Mouse (Mus musculus) hindbrain, embryonic 11.5 days (tissue): ENCODE data around the gene Ankrd23. TPM values are rescaled to one million over a fixed set of nuclear protein-coding genes. Genes with fewer than 3 reads are reported as not detected.

ENCODE experiments used
- ATAC-seq: fragments of 200-750 bp; cut with Nextera tagmentation; 2 replicates; pipeline ENCODE4 v1.8.0; 2017; ENCODE audit warnings: mild to moderate bottlenecking, moderate TSS enrichment, moderate library complexity; ENCODE audit not compliant: low FRiP score
- DNase-seq: peaks from one replicate; pipeline ENCODE4 v3.0.0-alpha.2; 2015; ENCODE audit warnings: low spot score
- H3K27ac ChIP-seq: fragments of 300-500 bp; sonication (generic); 2 replicates; pipeline ENCODE4 v1.5.1; 2014; ENCODE audit warnings: mild to moderate bottlenecking, low read depth, low read length
- H3K27me3 ChIP-seq: fragments of 300-500 bp; sonication (generic); 2 replicates; pipeline ENCODE4 v1.6.1; 2014; ENCODE audit warnings: mild to moderate bottlenecking, low read length, moderate library complexity, mixed read lengths; ENCODE audit not compliant: control insufficient read depth, insufficient read depth
- H3K36me3 ChIP-seq: fragments of 300-500 bp; sonication (generic); 2 replicates; pipeline ENCODE4 v1.6.1; 2014; ENCODE audit warnings: mild to moderate bottlenecking, low read length, moderate library complexity, mixed read lengths; ENCODE audit not compliant: control insufficient read depth, insufficient read depth
- H3K4me1 ChIP-seq: fragments of 300-500 bp; sonication (generic); replicated peaks from 2 replicates; pipeline ENCODE4 v1.6.1; 2014; ENCODE audit warnings: low read length, mixed read lengths; ENCODE audit not compliant: control insufficient read depth, insufficient read depth
- H3K4me2 ChIP-seq: fragments of 300-500 bp; sonication (generic); replicated peaks from 2 replicates; pipeline ENCODE4 v1.6.1; 2014; ENCODE audit warnings: mild to moderate bottlenecking, low read depth, low read length
- H3K4me3 ChIP-seq: fragments of 300-500 bp; sonication (generic); 2 replicates; pipeline ENCODE4 v1.5.1; 2014; ENCODE audit warnings: low read depth, low read length
- H3K9ac ChIP-seq: fragments of 300-500 bp; sonication (generic); 2 replicates; pipeline ENCODE4 v1.6.1; 2014; ENCODE audit warnings: low read depth, low read length
- H3K9me3 ChIP-seq: fragments of 300-500 bp; sonication (generic); 2 replicates; pipeline ENCODE4 v1.6.1; 2016; ENCODE audit warnings: low read length; ENCODE audit not compliant: control insufficient read depth
- WGBS: fragments of 180-500 bp; shearing (Covaris S2); extraction: QIAGEN DNeasy Blood & Tissue Kit; methylation state at CpG from one replicate; pipeline ENCODE4 v1.1.7; 2014; 5-methylcytosine and 5-hydroxymethylcytosine counted together
- polyA plus RNA-seq: library from polyadenylated mRNA; unstranded; fragments of >200 nt; fragmentation: Nextera tagmentation; extraction: Ambion mirVana; gene quantifications from 2 replicates; pipeline ENCODE4 v1.2.1, GENCODE M21; 2014

Gene Ankrd23
- polyA plus RNA-seq, 1 experiment from 2014 or later = 6.8 TPM

DNA sequence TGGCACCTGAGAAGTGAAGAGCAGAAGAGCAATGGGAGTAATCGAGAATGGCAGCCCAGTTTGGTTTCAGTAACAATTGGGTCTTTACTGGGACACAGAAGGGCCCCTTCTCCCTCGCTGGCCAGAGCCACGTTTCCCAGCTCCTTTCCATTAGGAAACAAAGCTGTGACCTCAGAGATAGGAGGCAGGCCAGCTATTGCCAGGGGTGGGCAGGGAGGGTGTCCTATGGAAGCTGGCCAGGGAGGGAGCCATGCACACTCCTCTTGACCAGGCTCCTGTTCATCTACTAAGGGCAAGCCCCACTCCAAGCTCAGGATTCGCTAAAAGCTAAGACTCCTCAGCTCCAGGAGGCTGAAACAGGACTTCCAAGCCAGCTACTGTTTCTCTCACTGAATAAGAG, 22.6 kb upstream of the Ankrd23 start:
- ATAC-seq = no peak
- H3K4me1 ChIP-seq = peaks cover 19% of the 10 kb centered on the region
- DNase-seq = no peak
- peaks cover under 1% of the 10 kb centered on the region; the same call in 1 of the 2 replicates for H3K36me3 ChIP-seq
- no peaks in the 10 kb centered on the region for H3K9me3 ChIP-seq
- H3K4me3 ChIP-seq = 0 out of 2 replicates have a peak overlapping the region, but pooled peaks have one; percentile 93
- no peak overlapping the region for H3K4me2 ChIP-seq
- 3% methylated on average over 4 of the region's 4 CpGs for WGBS
- H3K9ac ChIP-seq = peak overlapping the region; percentile 100; the same call in 1 of the 2 replicates
- H3K27ac ChIP-seq = no peak overlapping the region
- H3K27me3 ChIP-seq = no peaks in the 10 kb centered on the region

DNA sequence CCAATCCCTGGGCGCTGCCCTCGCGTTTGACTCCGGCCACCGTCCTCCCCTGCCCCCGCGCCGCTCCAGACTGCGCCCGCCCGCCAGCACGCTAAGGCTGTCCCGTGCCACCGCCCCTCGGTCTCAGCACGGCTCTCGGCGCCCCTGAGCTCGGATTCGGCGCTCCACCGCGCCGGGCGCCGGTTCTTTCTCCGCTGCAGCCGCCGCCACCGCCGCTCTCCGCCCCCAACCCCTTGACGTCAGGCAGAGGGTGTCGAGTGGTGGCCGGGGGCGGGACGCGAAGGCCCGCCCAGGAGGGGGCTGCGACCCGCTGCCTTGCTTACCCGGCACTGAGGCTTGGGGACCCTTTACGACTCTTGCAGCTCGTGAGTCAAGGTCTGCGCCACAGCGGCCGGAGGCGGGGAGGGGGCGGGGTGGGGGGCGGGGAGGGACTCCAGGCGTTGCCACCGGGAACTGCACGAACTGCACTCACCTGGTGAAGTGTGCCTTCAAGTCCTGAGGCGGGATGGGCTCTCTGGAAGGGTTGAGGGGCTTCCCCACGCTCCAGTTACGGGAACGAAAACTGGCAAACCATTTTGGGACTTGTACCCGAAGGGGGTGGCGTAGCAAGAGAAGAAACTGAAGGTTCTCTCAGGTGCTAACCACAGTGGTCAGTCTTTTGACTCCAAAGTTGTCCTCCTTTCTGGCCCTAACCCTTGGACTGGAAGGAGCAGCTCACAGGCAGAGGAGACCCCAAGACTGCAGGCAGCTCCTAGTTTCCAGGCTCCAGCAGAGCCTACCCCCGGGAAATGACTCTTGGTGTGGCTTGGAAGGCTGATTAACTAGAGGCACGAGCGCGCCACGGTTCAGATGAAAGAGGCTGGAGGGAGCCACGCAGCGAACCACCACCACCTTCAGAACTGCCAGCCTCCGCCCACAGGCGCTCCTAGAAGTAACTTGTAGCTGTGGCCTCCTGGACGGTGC, 21.6 kb upstream of the Ankrd23 start, which contains the start of gene Sema4c:
TSS of gene Sema4c (minus strand) at position 319 of the 963 bp plus-strand sequence.
- DNase-seq (peak; percentile 85), ATAC-seq (peak; percentile 64)
- H3K27me3 ChIP-seq = no peaks in the 10 kb centered on the region
- H3K4me3 ChIP-seq = peak within 1 kb of the TSS; percentile 93
- WGBS = under 1% methylated on average over 60 of the region's 69 CpGs
- H3K9ac ChIP-seq = peak within 1 kb of the TSS; percentile 100
- peak within 1 kb of the TSS; percentile 99 for H3K4me2 ChIP-seq
- peak within 1 kb of the TSS; percentile 99 for H3K27ac ChIP-seq
- H3K36me3 ChIP-seq = peaks cover 8% of the 10 kb centered on the region
- H3K4me1 ChIP-seq = peaks cover 20% of the 10 kb centered on the region
- H3K9me3 ChIP-seq = no peaks in the 10 kb centered on the region

DNA sequence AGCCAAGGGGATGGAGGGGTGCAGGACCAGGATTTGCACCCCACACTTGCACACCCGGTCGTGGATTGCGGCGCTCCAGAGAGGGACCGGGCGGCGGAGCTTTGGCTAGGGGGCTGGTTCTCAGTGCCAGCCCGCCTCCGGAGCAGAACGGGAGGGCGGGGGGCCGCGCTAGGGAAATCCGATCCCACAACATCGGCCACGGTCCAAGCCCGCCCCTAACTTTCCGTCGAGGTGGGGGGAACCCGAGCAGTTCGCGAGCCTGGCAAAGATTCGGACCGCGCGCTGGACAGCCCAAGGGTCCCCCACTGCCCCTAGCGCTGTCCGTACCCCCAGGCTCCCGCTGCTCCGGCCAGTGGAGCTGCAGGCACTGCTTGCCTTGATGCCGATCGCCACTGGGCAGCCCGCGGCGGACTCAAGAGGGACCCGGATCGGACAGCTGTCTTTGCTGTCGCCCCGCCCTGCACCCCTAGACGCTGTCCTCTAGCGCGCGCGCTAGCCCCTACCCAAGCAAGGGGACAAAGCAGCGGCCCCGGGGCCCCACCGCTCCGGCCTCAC, 20.9 kb upstream of the Ankrd23 start:
- Histone ChIP-seq H3K9me3 (no peaks in the 10 kb centered on the region), H3K4me1 (peaks cover 20% of the 10 kb centered on the region), H3K27me3 (no peaks in the 10 kb centered on the region), H3K4me3 (peak overlapping the region; percentile 93), H3K9ac (peak overlapping the region; percentile 100), H3K27ac (peak overlapping the region; percentile 99), H3K36me3 (peaks cover 16% of the 10 kb centered on the region), H3K4me2 (peak overlapping the region; percentile 99)
- DNase-seq = peak; percentile 81
- WGBS = under 1% methylated on average over 45 of the region's 48 CpGs
- peak; percentile 63 for ATAC-seq

DNA sequence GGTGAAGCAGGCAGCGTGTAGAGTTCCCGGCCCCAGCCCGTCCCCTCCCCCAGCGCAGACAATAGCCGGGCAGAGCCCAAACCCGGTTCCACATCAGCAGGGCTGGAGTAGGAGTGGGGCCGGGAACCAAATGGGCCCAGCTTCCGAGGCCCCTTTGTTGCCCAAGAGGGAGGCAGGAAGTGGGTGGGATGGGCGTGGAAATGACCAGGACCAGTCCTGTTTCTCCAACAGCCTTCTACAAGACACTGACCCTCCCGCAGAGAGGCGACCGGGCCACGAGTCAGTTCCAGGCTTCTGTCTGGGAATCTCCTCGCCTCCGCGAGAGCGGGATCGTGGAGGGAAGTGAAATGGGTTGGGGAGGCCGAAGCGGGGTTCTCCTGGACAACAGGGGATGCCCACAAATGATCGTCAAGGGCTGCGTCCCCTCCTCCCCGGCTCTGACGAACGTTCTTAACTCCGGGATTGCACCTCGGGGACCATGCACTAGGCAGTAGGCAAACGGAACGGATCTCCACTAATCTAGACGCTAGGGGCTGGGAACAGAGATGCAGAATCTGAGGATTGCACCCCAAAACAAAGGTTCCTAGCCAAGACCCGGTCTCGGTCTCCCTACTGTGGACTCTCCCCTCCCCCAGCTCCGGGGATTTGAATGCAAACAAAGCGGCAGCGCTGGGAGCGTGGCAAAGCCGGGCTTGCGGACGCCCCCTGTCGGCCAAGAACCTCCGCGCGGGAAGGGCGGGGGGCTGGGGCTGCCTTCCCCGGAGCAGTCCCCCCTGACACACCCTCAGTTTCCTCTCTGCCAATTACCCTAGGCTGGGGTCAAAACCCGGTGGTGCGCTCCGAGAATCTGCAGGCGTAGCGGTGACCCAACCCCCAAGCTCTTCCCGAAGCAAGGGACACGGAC, 20.1 kb upstream of the Ankrd23 start:
- H3K27ac ChIP-seq = peak overlapping the region; percentile 99
- peak; percentile 82 for ATAC-seq
- H3K4me2 ChIP-seq = peak overlapping the region; percentile 99
- under 1% methylated on average over 42 of the region's 52 CpGs for WGBS
- H3K4me1 ChIP-seq = peaks cover 20% of the 10 kb centered on the region
- H3K36me3 ChIP-seq = peaks cover 18% of the 10 kb centered on the region
- H3K9me3 ChIP-seq = no peaks in the 10 kb centered on the region
- H3K27me3 ChIP-seq = no peaks in the 10 kb centered on the region
- peak overlapping the region; percentile 100 for H3K9ac ChIP-seq
- peak overlapping the region; percentile 93 for H3K4me3 ChIP-seq
- peak; percentile 98 for DNase-seq

DNA sequence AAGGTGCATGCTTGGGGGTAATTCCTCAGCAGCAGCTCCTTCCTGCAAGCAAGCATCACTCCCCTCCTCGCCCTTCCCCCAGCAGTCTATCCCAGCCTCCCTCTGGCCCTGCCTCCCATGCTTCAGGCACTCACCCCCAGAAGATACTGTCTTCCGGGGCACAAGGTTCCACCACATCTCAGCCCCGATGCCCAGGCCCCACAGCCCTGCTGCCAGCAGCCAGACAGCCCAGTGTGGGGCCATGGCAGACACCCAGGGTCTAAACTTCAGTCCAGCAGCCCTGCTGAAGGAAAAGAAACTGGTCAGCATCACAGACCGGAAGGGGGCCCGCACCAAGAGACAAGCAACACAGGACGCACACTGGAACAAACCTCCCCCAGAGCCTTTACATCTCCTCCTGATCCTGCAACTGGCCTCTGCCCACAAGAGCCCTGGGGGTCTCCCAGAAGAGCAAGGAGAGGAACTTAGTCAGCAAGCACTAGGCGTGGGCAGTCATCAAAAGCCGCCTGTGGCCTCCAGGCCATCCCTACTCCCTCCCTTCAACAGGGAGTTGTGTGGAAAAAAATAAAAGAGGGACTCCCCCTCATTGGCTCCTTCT, 19.2 kb upstream of the Ankrd23 start:
- H3K9ac ChIP-seq = peak overlapping the region; percentile 100
- H3K4me1 ChIP-seq = peaks cover 20% of the 10 kb centered on the region
- DNase-seq (peak; percentile 58), ATAC-seq (no peak)
- H3K27me3 ChIP-seq = no peaks in the 10 kb centered on the region
- peaks cover 24% of the 10 kb centered on the region for H3K36me3 ChIP-seq
- 4% methylated on average over 8 of the region's 8 CpGs for WGBS
- peak overlapping the region; percentile 99 for H3K27ac ChIP-seq
- peak overlapping the region; percentile 93 for H3K4me3 ChIP-seq
- peak overlapping the region; percentile 99 for H3K4me2 ChIP-seq
- H3K9me3 ChIP-seq = no peaks in the 10 kb centered on the region

DNA sequence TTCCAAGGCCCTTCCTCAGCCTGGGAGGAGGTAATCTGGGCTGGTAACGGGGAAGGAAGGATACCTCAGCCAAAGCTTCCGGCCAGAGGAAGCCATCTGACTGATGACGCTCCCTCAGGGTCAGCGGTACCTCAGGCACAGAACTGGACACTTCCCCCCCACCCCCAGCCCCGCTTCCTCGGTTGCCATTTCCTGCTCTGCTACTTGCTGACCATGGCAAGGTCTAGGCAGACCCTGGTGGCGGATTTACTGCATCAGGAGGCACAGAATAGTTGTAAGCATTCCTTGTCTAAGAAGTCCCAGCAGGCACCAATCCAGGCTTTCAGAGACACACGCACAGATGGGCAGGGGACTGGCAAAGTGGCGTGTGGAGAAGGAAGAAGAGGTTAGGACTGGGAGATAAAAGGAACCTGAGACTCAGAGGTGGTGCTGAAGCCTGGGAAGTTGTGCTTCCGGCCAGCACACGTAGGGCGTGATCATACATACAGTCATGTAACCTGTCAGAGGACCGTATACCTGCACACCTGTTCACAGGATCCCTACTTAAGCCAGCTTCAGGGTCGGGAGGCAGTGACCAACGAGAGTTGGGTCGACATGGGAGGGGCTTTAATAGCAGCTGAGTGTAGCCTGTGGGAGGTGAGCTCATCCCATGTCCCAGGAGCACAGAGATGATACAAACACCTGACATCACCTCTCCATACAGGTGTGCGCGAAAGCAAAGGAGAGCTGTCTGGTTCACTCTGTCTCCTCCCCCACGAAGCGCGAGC, 18.1 kb upstream of the Ankrd23 start:
- WGBS = 77% methylated on average over 21 of the region's 21 CpGs
- Histone ChIP-seq H3K27ac (peak overlapping the region; percentile 3; the same call in 1 of the 2 replicates), H3K4me1 (peaks cover 20% of the 10 kb centered on the region), H3K36me3 (peaks cover 34% of the 10 kb centered on the region), H3K9me3 (no peaks in the 10 kb centered on the region), H3K4me3 (peak overlapping the region; percentile 93), H3K9ac (peak overlapping the region; percentile 100), H3K4me2 (peak overlapping the region; percentile 99), H3K27me3 (no peaks in the 10 kb centered on the region)
- no peak for ATAC-seq
- DNase-seq = no peak

DNA sequence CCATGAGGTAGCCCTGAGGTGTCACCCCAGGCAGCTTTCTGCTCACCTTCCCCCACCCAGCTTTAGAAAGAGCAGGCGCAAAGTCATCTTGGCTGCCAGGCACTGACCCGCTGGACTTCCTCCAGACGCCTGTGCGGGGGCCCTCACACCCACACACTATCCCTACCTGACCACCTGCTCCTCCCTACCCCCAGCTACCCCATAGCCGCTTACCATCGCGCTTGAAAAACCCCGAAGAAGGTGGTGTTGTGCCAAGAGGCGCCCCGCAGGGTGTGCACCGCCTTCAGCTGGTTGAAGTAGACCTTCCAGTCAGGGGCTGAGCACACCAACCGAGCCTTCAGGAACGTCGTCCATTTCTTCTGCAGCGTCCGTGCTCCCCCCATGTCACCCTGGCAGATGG, 15.8 kb upstream of the Ankrd23 start:
- Histone ChIP-seq H3K36me3 (peaks cover 34% of the 10 kb centered on the region), H3K4me2 (no peak overlapping the region), H3K27ac (no peak overlapping the region), H3K4me1 (peaks cover 14% of the 10 kb centered on the region), H3K4me3 (no peak overlapping the region), H3K9me3 (no peaks in the 10 kb centered on the region), H3K27me3 (no peaks in the 10 kb centered on the region), H3K9ac (no peak overlapping the region)
- 90% methylated on average over 16 of the region's 16 CpGs for WGBS
- ATAC-seq (no peak), DNase-seq (no peak)
